Mouse (Mus musculus) left cerebral cortex, adult 18-20 months (tissue): ENCODE data around the gene Sbk1. TPM values are rescaled to one million over a fixed set of nuclear protein-coding genes. Genes with fewer than 3 reads are reported as not detected.
"Not testable (repeated sequence)": the region's sequence is repeated elsewhere in the genome, so short reads cannot be mapped to it uniquely, and the experiment has no call there.

Experiments used
- DNase-seq, 2 experiments: peaks; one replicate each; pipeline ENCODE4 v3.0.0; 2021 to 2022; ENCODE audit warnings: low spot score in 2 of 2, mixed read lengths in 1 of 2
- total RNA-seq, 2 experiments: library from RNA; stranded (reverse); gene quantifications; 2 replicates each; pipeline ENCODE4 v1.2.3; 2021

The Sbk1 gene
- total RNA-seq, 2 experiments from 2014 or later = 77.0 to 77.5 TPM

GRCm38 (mm10) chr7:126261823-126262222, 10.6 kb upstream of the Sbk1 start:
- no peak for DNase-seq

GRCm38 (mm10) chr7:126263964-126264363, 8.5 kb upstream of the Sbk1 start:
- no peak for DNase-seq

DNA sequence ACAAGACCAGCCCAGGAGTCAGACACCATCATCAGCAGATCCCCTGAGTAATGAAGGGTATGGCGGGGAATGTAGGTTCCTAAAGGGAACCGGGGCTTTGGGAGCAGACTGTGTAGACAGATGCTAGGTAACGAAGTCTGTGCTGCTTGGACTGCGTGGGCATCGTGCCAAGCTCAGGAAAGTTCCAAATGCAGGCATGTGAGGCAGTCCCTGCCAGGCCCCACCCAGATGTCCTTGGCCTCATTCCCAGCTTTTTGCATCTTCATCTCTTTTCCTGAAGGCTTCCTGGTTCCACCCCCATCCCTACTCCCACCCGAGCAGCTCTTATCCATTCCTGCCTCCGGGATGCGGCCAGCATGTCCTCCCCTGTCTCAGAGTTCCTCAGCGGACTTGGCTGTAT, 6.5 kb upstream of the Sbk1 start:
- peak; percentile 89 to 92 for DNase-seq

GRCm38 (mm10) chr7:126266372-126266870, 6.0 kb upstream of the Sbk1 start:
- DNase-seq = no peak

- DNase-seq = no peak
Measured at GRCm38 (mm10) chr7:126267606-126268005, 4.8 kb upstream of the Sbk1 start.

- no peak for DNase-seq
Measured at GRCm38 (mm10) chr7:126272770-126273311, 422 bp downstream of the Sbk1 start.

- no peak for DNase-seq
Measured at GRCm38 (mm10) chr7:126273351-126274042, 1.1 kb downstream of the Sbk1 start.

DNA sequence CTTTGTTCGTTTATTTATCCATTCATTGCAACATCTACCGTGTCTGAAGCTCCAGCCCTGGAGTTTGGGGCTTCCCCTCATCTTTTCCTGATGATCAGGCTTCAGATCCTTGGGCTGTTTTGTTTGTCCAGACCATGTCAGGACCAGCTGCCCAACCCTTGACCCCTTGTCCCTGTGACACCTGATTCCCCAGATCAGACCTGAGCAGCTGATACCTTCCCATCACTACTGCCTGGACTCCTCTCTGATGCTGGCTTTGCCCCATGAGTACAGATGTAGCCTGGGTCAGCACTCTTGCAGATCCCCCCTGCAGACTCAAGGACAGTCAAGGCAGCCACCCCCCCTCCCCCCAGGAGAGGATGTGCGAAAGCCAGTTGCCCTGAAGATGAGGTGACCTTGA, 1.7 kb downstream of the Sbk1 start:
- no peak for DNase-seq

- DNase-seq = no peak
Measured at GRCm38 (mm10) chr7:126274626-126275025, 2.2 kb downstream of the Sbk1 start.

GRCm38 (mm10) chr7:126275711-126276110, 3.3 kb downstream of the Sbk1 start:
- no peak for DNase-seq

DNA sequence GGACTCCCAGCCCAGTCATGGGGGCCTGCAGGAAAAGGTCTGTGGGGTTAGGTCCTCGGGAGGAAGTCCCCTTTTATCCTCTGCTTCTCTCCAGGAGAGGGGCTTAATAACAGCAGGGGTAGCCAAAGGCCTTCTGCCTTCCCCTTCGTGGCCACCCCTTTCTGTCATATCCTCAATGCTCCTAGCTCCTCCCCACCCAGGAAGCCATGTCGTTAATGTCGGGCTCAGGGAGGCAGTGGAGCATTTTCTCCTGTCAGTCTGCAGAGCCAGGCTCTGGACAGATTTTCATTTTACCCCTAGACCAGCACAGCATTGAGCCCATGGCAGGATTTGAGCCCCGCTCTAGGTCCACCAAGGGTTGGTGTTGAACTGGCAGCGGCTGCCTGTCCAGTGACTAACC, 3.9 kb downstream of the Sbk1 start:
- DNase-seq = no peak

- DNase-seq = no peak
Measured at GRCm38 (mm10) chr7:126277536-126278295, 5.3 kb downstream of the Sbk1 start.

- DNase-seq = no peak
Measured at GRCm38 (mm10) chr7:126278799-126279198, 6.4 kb downstream of the Sbk1 start.

GRCm38 (mm10) chr7:126279774-126280482, 7.5 kb downstream of the Sbk1 start:
- no peak for DNase-seq

GRCm38 (mm10) chr7:126280696-126281095, 8.3 kb downstream of the Sbk1 start:
- DNase-seq = no peak

DNA sequence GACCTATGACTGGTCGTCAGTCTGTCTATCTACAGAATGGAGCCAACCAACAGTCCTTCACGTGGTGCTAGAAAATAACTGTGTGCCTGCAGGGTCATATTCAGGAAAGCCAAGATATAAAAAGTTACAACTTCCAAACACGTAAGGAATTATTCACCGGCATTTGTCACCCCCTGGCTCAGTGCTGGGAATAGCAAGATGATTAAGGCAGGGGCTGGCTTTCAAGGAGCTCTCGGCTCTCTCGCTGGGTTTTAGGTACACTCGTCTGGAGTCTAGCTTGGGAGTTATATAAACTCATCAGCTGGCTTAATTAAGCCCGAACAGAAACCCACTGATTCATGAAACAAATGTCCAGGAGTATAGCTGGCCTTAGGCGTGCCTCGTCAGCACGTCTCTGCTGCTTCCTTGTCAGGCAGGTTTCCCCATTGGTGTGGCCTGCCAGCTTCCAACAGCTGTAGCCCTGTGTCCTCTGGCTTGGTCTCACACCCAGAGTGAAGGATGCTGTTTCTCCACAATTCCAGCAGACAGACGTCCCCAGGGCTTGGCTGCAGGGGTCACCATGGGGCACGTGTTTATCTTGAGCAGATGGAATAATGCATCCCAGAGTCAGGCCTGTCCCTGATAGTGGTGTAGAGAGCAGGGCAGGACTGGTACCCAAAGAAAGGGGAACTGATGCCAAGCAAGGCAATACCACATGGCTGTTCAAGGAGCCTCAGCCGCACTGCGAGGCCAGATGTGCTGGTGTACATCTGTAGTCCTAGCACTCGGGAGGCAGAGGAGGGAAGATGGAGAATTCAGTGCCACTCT, 9.7 kb downstream of the Sbk1 start:
- DNase-seq = no peak

DNA sequence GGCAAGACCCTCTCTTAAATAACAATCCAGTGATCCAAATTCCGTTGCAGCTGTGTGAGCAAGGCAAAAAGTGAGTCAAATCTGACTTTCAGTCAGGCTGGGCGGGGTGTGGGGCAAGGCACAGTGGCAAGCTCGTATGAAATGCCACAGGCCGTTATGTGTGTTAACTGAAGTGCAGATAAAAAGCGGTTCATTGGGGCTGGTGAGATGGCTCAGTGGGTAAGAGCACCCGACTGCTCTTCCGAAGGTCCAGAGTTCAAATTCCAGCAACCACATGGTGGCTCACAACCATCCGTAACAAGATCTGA, 10.2 kb downstream of the Sbk1 start:
- DNase-seq = not testable (repeated sequence)

DNA sequence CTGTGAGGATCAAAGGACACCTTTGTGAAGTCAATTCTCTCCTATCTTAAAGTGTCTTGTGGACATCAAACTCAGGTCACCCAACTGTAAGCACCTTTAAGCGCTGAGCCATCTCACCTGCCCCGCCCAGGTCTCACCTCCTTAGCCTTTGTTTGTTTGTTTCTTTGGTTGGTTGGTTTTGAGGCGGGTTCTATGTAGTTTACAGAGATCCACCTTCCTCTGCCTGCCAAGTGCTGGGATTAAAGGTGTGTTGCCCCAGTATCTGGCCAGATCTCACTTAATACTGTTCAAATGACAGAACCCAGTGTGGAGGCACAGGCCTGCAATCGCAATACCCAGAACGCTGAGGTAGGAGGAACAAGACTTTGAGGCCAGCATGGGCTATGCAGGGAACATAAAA, 11.6 kb downstream of the Sbk1 start:
- DNase-seq = no peak

- no peak for DNase-seq
Measured at GRCm38 (mm10) chr7:126284441-126284840, 12.0 kb downstream of the Sbk1 start.

- peak in 1 of 2 experiments; percentile 48 for DNase-seq
Measured at GRCm38 (mm10) chr7:126284865-126285264, 12.4 kb downstream of the Sbk1 start.
